Mouse (Mus musculus) E14TG2a.4 (cell line): ENCODE data around the gene Tmem110.

ENCODE experiments used
- H3K27me3 ChIP-seq: 2 replicates; pipeline ENCODE4 v1.6.1; 2014; ENCODE audit warnings: low read length, control low read depth; ENCODE audit not compliant: insufficient read depth
- H3K36me3 ChIP-seq: 2 replicates; pipeline ENCODE4 v1.6.1; 2014; ENCODE audit warnings: low read length, control low read depth; ENCODE audit not compliant: insufficient read depth
- H3K4me1 ChIP-seq: replicated peaks from 2 replicates; pipeline ENCODE4 v1.6.1; 2014; ENCODE audit warnings: low read depth, low read length, control low read depth
- H3K4me3 ChIP-seq: replicated peaks from 2 replicates; pipeline ENCODE4 v1.5.1; 2014; ENCODE audit warnings: mild to moderate bottlenecking, low read length
- H3K9me3 ChIP-seq: 2 replicates; pipeline ENCODE4 v1.6.1; 2014; ENCODE audit warnings: low read length, control low read depth
- CTCF ChIP-seq: conservative IDR thresholded peaks from 2 replicates; pipeline ENCODE4 v1.5.1; 2014; ENCODE audit warnings: low read length
- NANOG ChIP-seq: IDR thresholded peaks from 2 replicates; pipeline ENCODE4 v1.6.1; 2014; ENCODE audit warnings: borderline replicate concordance, low read length, mixed read lengths
- POU5F1 ChIP-seq: IDR thresholded peaks from 2 replicates; pipeline ENCODE4 v1.6.1; 2014; ENCODE audit warnings: low read length, borderline replicate concordance

Gene Tmem110

GRCm38 (mm10) chr14:30903036-30903435 lies 77.6 kb downstream of the Tmem110 start:
- no peaks in the 10 kb centered on the region for H3K36me3 ChIP-seq
- H3K4me1 ChIP-seq = peaks cover 9% of the 10 kb centered on the region
- peaks cover 24% of the 10 kb centered on the region for H3K27me3 ChIP-seq
- H3K9me3 ChIP-seq = peaks cover 21% of the 10 kb centered on the region
- no peak for TF ChIP-seq CTCF
- TF ChIP-seq POU5F1 = no peak
- no peak for TF ChIP-seq NANOG
- no peak overlapping the region for H3K4me3 ChIP-seq

GRCm38 (mm10) chr14:30904307-30904706 lies 78.9 kb downstream of the Tmem110 start:
- no peak overlapping the region for H3K4me3 ChIP-seq
- H3K4me1 ChIP-seq = peaks cover 9% of the 10 kb centered on the region
- peaks cover 18% of the 10 kb centered on the region for H3K27me3 ChIP-seq
- H3K9me3 ChIP-seq = peaks cover 19% of the 10 kb centered on the region
- no peaks in the 10 kb centered on the region for H3K36me3 ChIP-seq
- TF ChIP-seq NANOG = no peak
- TF ChIP-seq POU5F1 = no peak
- no peak for TF ChIP-seq CTCF

- TF ChIP-seq POU5F1 = no peak
- no peak for TF ChIP-seq CTCF
- no peak for TF ChIP-seq NANOG
- no peaks in the 10 kb centered on the region for H3K4me1 ChIP-seq
- peaks cover 2% of the 10 kb centered on the region; the same call in 1 of the 2 replicates for H3K9me3 ChIP-seq
- H3K4me3 ChIP-seq = no peak overlapping the region
- H3K36me3 ChIP-seq = no peaks in the 10 kb centered on the region
- peaks cover 14% of the 10 kb centered on the region for H3K27me3 ChIP-seq
These were observed 80.6 kb downstream of the Tmem110 start for GRCm38 (mm10) chr14:30906001-30906400.

GRCm38 (mm10) chr14:30907814-30908265 lies 82.5 kb downstream of the Tmem110 start:
- no peaks in the 10 kb centered on the region for H3K36me3 ChIP-seq
- H3K27me3 ChIP-seq = peaks cover 7% of the 10 kb centered on the region; the same call in 1 of the 2 replicates
- no peaks in the 10 kb centered on the region for H3K4me1 ChIP-seq
- H3K4me3 ChIP-seq = no peak overlapping the region
- TF ChIP-seq NANOG = no peak
- TF ChIP-seq CTCF = no peak
- TF ChIP-seq POU5F1 = no peak
- no peaks in the 10 kb centered on the region for H3K9me3 ChIP-seq

GRCm38 (mm10) chr14:30911141-30911540 lies 85.8 kb downstream of the Tmem110 start:
- TF ChIP-seq NANOG (no peak), POU5F1 (no peak), CTCF (no peak)
- Histone ChIP-seq H3K27me3 (no peaks in the 10 kb centered on the region), H3K4me3 (no peak overlapping the region), H3K9me3 (no peaks in the 10 kb centered on the region), H3K4me1 (no peaks in the 10 kb centered on the region), H3K36me3 (no peaks in the 10 kb centered on the region)

GRCm38 (mm10) chr14:30912641-30913040 lies 87.3 kb downstream of the Tmem110 start:
- H3K36me3 ChIP-seq = no peaks in the 10 kb centered on the region
- TF ChIP-seq NANOG (no peak), POU5F1 (no peak), CTCF (no peak)
- H3K27me3 ChIP-seq = no peaks in the 10 kb centered on the region
- no peaks in the 10 kb centered on the region for H3K4me1 ChIP-seq
- H3K4me3 ChIP-seq = no peak overlapping the region
- H3K9me3 ChIP-seq = no peaks in the 10 kb centered on the region

- H3K27me3 ChIP-seq = no peaks in the 10 kb centered on the region
- H3K4me1 ChIP-seq = no peaks in the 10 kb centered on the region
- TF ChIP-seq NANOG (no peak), CTCF (no peak), POU5F1 (no peak)
- no peaks in the 10 kb centered on the region for H3K36me3 ChIP-seq
- no peaks in the 10 kb centered on the region for H3K9me3 ChIP-seq
- H3K4me3 ChIP-seq = no peak overlapping the region
These were observed 88.0 kb downstream of the Tmem110 start for GRCm38 (mm10) chr14:30913404-30913803.

- Histone ChIP-seq H3K36me3 (no peaks in the 10 kb centered on the region), H3K9me3 (no peaks in the 10 kb centered on the region), H3K4me1 (no peaks in the 10 kb centered on the region), H3K27me3 (no peaks in the 10 kb centered on the region), H3K4me3 (no peak overlapping the region)
- TF ChIP-seq CTCF (no peak), POU5F1 (no peak), NANOG (no peak)
These were observed 91.1 kb downstream of the Tmem110 start for GRCm38 (mm10) chr14:30916516-30916915.

GRCm38 (mm10) chr14:30922053-30922670 lies 96.8 kb downstream of the Tmem110 start:
- H3K36me3 ChIP-seq = no peaks in the 10 kb centered on the region
- no peak overlapping the region for H3K4me3 ChIP-seq
- H3K9me3 ChIP-seq = peaks cover 3% of the 10 kb centered on the region; the same call in 1 of the 2 replicates
- no peaks in the 10 kb centered on the region for H3K27me3 ChIP-seq
- no peaks in the 10 kb centered on the region for H3K4me1 ChIP-seq
- TF ChIP-seq POU5F1 (no peak), CTCF (no peak), NANOG (no peak)
